Mouse (Mus musculus) adrenal gland, postnatal 10 days (tissue): Measurements from ENCODE around the gene Magi2. TPM values are rescaled to one million over a fixed set of nuclear protein-coding genes. Genes with fewer than 3 reads are reported as not detected.
"Not testable (repeated sequence)": the region's sequence is repeated elsewhere in the genome, so short reads cannot be mapped to it uniquely, and the experiment has no call there.

Experiments used
- DNase-seq: peaks from one replicate; pipeline ENCODE4 v3.0.0; 2021; ENCODE audit warnings: mixed read lengths
- total RNA-seq, 2 experiments: library from RNA; stranded (reverse); gene quantifications; 2 replicates each; pipeline ENCODE4 v1.2.3; 2021

Gene Magi2
- total RNA-seq, 2 experiments from 2014 or later = 4.7 to 6.1 TPM

DNA sequence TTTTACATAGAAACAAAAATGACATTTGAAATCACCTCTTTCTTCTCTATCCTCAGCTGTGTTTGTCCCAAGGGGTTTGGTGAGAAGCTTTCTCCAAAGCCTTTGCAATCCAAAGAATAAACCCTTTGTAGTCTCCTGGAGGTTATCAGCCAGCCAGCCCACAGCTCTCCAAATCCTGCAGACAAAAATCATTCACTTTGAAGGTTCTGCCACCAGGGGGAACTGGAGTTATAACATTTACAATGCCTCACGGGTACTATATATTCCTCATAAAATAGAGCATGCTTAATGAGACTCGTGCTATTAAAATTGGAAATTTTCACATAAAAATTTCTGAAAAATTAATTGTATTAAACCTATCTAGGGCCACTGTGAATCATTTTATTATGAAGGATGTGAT, 202.5 kb downstream of the Magi2 start:
- DNase-seq = peak; percentile 29

DNA sequence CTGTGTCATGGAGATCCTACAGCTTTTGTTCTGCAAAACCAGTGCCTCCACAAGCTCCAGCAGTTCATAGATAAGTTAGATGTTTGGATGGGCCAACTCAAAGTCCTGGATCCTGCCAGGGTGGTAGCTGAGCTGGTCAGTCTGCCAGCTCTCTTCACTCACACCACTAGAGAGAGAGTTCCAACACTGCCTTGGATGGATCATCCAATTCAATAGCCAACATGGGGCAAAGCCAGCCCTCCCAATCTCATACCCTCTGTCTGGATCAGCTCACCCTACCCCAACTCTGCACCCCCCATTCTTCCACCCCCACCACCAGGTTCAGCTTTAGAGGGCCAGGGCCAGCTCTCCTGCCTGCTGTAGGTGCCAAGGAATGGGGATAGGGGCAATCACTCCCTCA, 235.7 kb downstream of the Magi2 start:
- DNase-seq = no peak

DNA sequence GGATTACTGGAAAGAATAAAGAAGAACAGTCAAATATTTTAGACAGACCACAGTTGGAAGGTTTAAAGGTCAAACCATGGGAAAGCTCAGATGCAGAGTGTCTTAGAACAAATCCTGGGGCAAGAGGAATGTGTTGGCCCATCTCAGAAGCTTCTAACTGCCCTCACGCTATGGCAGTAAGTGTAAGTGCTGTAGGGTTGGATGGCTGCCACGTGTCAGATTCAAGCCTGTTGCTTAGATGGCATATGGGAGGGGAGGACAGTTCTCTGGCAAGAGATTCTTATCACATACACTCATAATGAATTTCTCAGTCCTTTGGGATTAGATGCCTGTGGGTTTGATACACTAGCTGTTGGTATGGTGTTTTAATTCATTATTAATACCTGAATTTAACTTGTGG, 238.5 kb downstream of the Magi2 start:
- peak; percentile 2 for DNase-seq

DNA sequence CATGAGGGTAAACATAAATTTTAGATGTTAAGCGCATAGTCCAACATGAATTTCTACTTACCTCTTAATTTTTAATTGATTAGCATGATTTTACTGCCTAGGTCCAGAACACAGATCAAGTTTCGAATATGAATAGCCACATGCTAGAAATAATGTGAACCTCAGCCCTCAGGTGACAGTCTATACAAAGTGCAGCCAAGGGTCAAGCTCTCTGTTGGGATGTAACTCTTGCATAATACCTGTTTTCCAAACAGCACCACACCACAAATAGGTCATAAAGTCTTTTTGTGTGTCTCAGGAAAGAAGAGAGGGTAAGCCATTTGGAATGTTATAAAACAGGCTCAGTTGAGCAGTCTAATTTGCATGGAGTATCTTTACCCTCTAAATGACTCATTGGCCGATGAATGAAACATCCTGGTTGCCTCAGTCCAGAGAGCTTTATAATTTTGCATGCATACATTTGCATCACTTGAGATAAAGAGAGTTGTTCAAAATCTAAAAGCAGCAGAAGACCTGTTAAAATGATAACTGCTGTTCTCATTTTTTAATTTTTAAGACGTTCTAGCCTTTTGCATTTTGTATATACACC, 246.1 kb downstream of the Magi2 start:
- DNase-seq = no peak

DNA sequence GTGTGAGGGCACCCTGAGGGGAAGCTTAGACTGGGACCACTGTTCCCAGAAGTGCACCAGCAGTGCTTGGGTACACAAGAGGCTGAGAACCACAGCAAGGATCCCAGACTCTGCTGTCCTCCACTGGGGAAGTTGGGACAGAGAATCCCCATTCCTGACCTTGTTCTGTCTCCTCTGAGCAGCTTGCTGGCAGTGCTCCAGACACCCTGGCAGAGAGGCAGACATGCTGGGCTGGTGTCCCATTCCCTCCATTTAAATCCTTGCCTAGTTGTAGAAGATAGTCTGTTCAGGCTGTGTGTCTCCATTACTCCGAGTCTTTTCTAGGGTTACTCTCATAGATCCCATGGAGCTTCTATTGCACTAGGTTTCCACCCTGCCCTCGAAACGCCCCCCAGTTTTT, 256.1 kb downstream of the Magi2 start:
- peak; percentile 82 for DNase-seq

DNA sequence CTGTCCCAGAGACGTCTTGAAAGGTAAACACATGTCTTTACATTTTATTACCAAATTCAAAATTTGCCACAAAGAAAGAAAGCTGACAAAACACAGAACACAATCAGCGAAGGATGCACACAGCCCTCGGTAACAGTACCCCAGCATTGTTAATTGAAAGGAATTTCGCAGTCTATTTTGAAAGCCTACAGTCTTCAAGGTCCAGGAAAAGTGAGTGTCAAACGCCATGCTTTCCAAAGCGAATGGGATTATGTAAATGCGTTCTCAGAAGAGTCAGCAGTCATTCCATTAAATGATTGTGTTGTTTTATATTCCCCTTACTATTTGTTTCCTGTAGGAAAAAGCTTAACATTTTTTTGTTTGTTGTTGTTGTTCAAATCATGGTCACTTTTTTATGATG, 261.1 kb downstream of the Magi2 start:
- DNase-seq = no peak

DNA sequence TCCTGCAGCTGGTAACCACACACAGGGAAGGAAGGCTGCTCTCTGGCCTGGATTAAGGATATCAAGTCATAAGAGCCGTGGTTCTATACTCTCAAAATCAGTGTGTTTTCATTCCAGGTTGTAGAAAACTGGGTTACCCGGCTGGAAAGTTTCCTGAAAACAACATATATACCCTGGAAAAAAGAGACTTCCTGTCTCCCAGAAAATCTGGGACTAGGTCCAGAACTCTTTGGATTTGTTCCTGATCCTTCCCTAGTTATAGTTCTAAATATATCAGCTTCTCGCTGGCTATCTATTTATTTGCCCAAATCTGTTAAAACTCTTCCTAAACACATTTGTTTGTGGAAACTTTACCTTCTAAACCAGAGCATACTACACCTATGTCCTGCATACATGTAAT, 274.2 kb downstream of the Magi2 start:
- no peak for DNase-seq

DNA sequence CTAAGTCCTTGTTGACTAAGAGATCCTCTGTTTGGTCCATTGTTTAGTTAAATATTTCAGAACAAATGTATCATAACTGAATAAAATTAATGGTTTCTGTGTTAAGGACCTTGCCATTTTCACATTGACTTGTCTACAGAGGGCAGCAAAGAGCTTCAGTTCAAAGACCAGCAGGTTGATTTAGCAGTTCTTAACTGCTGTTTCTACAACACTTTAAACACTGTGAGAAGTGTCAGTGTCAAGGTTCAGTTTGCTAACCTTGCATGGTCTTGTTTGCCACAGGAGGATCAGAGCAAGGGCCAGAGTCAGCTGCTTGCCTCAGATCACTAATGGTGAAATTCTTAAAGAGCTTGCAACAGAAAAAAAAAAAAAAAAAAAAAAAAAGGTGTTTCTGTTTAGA, 295.3 kb downstream of the Magi2 start:
- peak; percentile 14 for DNase-seq

DNA sequence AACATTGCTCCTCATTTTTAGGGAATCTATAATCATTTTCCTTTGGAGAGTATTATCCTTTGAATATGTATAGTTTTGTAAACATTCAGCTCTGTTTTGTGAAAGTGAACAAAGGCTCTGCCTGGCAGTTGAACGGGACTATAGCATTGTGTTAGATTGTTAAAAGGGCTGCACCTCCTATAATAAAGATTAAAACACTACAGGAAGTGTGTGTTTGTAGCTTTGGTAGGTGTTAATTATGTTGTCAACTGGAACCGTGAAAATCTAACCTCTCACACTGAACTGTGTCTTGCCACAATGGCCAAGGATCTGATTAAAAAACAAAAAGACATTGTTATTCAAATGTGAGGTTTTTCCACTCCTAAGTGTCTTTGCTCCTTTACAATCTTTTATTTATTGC, 312.5 kb downstream of the Magi2 start:
- no peak for DNase-seq

DNA sequence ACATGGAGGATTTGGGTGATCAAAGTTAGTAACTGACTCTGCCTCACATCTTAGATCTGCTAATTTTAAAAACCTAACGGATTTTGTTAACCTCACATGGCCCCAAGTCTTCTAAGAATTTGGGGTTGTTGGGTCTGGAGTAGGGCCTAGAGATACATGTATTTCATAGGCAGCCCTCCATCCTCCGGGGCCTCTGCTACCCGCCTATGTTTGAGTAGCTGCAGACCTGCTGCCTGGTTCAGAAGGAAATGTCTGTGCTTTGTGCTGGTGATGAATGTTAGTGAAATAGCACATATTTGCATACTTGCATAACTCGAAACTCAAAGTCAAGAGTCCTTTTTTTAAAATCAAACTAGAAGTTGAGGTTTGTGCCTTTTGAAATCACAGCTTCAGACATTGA, 319.6 kb downstream of the Magi2 start:
- DNase-seq = no peak

DNA sequence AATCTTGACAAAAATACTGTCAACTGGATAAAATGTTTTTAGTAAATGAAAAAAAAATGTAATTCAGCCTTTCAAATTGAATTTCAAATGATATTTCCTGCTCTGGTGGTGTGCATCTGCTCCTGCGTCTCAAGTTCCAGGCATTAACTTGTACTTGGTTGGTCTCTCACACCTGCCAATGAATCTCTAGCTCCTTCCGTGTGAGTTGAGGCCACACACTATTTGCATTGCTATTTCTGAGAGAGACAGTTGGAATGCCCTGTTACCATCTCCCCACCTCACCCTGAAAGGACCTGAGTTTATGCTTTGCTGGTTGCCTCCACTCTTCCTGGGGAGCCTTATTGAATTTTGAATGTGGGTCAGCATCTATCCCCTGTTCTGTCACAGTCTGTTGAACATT, 320.1 kb downstream of the Magi2 start:
- DNase-seq = no peak

DNA sequence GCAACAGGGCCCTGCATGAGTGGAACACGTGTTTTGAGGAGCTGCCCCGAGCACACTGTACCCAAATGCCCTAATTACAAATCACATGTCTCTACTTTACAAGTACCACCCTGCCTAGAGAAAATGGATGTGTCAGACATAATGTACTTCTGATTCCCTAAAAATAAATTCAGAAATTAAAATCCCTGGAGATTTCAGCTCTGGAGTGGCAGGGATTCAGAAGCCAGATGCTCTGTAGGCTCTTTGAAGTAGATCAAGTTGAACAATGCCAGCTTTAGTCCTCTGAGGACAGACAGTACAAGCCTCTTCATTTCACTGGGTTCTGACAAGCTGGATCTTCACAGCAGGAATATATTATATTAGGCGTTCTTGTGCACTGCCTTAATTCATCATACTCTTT, 326.7 kb downstream of the Magi2 start:
- DNase-seq = no peak

DNA sequence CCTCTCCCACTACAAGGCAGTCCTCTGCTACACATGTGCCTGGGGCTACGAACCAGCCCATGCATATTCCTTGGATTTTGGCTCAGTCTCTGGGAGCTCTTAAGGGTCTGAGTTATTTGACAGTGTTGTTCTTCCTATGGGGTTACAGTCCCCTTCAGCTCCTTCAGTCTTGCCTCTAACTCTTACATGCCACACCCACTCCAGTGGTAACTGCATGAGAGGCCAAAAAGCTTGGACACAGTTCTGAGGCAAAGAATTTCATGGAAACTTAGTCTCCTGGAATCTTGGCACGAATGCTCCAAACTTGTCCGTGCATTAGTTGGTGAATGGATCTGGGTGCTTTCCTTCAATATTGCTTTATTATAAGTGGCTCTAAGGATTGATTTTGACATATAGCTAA, 338.8 kb downstream of the Magi2 start:
- DNase-seq = no peak

DNA sequence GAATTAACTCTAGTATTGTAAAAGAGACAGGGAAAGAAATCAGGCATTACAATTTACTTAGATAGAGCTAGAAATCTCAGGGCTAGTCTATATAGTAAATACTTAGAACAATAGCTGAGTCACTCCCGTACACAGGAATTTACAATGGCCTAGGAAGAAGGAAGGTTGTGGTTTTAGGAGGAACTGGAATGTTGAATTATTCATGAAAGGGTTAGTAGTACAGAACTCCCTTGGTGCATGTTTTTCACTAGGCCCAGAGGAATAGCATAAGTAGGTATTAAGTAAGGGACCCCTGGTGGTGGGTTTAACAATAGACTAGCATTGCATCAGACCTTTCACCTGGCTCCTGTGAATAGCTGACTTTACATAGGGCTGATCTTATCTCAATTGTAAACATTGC, 339.3 kb downstream of the Magi2 start:
- not testable (repeated sequence) for DNase-seq

DNA sequence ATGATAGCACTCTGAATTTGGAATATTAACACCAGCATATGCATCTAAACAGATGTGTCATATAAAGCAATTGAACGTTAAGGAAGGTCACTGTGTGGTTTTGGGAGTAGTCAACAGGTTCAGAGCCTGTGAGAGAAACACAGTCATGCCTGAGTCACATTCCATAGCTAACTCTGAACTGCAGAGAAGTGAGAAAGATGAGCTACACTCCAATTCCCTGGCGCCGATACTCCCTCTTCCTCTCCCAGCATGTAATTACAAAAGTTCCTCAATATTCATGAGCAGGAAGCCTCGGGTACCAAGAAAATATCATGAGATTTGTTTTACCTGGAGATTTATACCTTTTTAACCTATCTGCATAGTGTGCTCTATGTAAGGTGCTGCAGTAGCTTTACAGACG, 380.9 kb downstream of the Magi2 start:
- no peak for DNase-seq

DNA sequence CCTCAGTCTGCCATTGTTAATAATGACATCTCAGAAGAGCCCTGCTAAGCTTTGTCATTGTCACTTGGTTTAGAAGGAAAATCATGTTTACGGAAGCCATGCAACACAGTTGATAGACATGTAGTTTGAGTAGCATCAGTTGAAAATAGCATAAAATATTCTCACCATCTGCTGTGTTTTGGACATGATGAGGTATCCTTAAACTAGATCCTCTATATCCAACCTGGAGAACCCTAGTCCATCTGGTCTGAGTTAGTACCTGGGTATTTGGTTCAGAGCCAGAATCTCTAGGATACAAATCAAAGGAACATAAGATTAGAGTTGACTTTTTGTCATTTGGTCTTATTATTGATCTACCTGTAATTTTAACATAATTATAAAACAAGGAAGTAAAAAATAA, 385.0 kb downstream of the Magi2 start:
- no peak for DNase-seq

DNA sequence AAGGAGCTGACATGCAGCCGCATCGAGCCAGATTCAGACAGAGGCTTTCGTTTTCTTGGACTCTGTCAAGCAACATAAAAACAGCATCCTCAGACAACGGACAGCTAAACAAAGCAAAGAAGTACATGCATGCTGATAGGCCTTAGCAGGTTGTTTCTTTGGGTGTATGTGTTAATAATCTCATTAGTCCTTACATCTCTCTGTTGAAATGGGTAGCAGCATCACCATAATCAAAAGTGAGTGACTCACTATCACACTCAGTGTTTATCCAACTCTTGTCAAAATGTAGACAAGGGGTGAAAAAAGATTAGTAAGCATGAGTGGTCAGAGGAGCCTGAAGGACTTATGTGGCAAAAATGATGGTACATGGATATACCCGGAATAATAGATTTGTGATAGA, 394.8 kb downstream of the Magi2 start:
- DNase-seq = no peak

DNA sequence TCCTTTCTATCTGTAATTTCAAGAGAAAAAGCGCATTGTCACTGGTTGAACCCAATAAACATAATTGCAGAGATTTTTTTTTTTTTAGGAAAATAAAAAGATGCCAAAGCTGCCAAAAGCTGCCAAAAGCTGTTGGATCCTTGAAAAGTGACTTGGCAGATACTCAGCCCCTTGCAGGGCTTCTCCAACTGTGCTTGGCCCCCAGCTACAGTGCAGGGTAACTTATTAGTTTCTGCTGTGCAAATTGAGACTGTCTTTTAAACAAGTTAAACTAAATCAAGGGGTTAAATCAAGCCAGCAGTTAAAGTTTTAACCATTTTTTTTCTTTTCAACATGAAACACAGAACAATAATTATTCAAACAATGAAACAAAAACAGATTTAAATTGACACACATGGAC, 407.1 kb downstream of the Magi2 start:
- no peak for DNase-seq

DNA sequence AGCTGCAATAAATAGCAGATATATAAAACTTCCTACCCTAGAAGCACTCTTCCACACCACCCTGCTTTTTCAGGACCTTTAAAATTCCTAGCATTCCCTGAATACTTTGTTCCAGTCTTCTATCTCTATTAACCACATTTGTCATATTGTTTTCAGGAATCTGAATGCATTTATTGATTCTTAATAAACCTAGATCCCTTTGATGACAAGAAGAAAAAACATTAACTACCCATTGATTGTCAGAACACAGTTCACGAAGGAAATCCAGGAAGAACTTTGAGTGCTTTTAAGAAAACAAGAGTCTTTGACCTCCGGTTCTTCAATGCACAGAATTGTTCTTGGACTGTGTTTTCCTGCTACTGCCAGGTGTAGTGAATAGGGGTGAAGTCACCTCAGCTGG, 411.0 kb downstream of the Magi2 start:
- no peak for DNase-seq

DNA sequence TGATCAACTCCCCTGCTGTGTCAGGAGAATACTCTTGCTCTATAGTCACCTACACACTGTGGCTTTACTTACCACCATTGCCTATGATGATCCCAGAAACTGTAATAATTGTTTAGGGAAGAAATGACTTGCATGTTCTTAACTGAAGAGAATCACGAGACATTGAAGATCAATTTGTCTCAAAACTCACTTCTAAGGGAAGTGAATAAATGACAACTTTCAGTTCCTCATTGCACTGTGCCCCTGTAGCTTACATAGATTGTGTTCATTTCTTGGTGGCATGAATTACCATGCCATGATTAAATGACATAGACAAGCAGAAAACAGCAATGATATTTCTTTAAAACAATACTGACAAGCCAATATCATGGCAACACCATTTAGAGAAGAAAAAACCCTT, 429.1 kb downstream of the Magi2 start:
- DNase-seq = no peak

DNA sequence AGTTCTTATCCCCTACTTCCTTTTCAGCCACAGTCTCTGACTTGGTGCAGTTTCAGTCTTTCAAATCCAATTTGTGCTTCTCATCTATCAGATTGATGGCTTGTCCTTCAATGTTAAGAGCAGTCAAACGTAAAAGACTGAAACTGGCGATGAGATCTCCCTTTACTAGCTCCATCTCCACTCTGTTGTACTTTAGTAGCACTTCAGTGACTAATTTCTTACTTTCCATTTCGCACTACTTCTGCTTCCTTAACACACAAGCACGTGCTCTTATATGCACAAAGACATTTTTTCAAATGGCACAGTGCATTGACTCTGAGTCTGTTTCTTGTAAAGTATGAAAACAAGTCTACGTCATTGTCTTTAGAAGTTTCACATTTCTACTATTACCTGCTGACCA, 439.6 kb downstream of the Magi2 start:
- no peak for DNase-seq

DNA sequence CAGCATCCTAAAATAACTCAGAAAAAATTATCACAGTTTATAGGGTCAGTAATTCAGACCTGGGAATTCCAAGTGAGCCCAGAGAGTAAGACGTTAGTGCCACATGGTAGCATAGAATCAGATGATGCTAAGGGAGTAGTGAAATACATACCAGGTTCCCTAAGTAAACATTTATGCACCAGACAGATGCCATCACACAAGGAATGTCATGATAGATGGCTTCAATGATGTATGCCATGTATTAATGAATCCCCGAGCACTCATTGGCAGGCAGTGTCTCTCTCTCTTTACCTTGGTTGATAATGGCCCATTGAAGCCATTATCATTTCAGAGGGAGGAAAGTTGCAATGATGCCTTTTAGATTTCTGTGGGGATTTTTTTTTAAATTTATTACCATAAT, 490.5 kb downstream of the Magi2 start:
- no peak for DNase-seq

DNA sequence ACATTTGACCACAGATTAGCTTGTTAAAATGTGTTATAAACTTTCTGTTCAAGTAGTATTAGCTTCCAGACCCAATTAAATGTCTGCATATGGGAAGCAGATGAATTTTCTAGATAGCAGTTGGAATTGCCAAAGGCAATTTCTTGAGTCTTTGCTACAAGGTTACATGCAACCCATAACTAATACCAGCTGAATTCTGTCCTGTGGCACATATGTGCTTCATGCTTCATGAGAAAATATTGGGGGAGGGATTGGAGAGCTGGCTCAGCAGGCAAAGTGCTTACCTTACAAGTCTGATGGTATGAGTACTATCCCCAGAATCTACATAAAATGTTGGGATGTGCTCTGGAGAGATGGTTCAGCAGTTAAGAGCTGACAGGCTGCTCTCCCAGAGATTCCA, 499.4 kb downstream of the Magi2 start:
- DNase-seq = no peak

DNA sequence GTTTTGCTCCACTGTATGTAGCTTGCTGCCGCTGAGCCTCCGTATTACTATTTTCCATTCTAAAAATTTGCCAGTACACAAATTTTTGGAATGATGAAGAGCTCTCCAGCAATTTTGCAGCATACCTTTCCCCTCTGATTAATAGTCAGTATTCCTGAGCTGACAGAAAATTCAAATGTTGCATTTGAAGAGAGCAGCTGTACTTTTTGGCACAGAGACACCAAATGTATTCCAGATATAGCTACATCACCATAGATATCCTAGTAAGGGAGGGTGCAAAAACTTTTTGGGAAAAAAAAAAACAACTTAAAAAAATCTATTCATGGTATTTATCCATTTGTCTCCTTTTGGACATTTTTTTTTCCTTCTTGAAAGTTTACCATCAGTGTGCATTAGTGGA, 518.5 kb downstream of the Magi2 start:
- DNase-seq = no peak

DNA sequence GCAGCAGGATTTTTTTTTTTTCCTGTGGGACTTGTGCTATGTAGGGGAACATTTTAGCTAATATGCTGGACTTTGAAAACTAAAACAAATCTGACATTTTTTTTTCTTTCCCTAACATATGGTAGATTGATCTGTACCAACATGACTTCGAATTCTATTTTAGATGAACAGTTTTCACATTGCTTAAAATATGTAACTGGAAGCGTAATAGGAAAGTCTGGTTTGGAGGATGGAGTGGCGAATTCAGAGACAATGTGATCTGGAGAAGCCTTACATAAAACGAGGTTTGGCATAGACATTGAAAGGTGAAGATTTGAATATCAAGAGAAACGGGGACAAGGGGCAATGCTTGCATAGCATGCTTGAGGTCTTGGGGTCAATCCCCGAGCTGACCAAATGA, 519.1 kb downstream of the Magi2 start:
- DNase-seq = no peak
